Mouse (Mus musculus): ENCODE results near the gene Rasal2.

Rasal2 gene

GRCm38 (mm10) chr1:157143326-157143932, 269.0 kb downstream of the Rasal2 start:
- DNase-seq (ENCODE audit: low spot score in 2 of 2) = no peak

DNA sequence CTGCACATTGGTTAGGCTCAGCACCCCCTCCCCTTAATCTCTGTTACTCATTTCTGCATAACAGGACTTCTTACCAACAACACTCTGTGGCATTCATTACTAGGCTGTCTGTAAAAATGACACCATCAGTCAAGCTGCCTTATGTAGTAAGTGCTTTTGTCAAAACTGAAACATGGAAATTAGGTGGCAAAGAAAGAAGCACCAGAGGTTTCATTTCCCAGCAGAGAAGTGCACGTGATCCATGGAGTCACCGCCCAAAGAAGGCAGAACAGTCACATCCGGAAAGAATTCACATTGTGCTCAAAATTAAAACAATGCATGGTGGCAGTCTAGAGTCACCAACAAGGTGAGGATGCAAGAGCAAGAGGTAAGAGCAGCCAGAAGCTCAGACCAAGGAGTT, 271.4 kb downstream of the Rasal2 start:
- DNase-seq (ENCODE audit: low spot score in 2 of 2) = no peak

- no peak for DNase-seq (ENCODE audit: low spot score in 2 of 2)
Measured at GRCm38 (mm10) chr1:157137854-157138241, 274.5 kb downstream of the Rasal2 start.

GRCm38 (mm10) chr1:157137132-157137853, 275.1 kb downstream of the Rasal2 start:
- DNase-seq (ENCODE audit: low spot score in 2 of 2) = no peak

DNA sequence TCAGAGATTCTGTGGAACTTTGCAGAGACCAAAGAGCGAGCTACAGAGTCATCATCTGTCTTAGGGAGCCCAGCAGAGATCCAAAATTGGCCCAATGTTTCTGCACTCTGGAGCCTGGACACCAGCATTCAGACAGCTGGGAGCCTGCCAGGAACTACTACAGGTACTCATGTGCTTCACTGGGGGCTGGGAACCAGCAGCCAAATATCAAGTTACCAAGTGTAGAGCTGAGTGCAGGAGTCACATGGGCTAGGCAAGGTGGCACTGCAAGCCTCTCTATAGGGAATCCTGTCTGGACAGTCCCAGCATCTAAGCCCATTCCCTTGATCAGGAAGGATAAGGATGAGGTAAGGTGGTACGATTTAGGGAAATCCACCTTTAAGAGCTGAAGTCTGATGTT, 284.2 kb downstream of the Rasal2 start:
- no peak for DNase-seq (ENCODE audit: low spot score in 2 of 2)

DNA sequence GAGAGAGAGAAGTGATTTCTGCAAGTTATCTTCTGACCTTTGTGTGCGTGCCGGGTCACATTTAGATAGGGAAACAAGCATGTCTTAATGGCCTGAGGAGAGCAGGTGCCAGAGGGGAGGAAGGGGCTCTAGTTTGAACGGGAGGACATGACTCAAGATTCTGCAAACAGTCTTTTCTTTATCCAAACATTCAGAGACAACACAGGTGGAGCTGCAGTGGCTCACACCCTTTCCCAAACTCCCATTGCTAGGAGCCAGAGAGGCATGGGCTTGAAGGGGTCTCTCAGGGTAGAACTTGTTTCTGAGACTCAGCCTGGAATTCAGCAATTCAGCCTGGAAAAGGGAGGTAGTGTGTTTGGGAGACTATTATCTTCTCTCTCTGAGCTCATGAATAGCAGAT, 288.6 kb downstream of the Rasal2 start:
- DNase-seq (ENCODE audit: low spot score in 2 of 2) = no peak

- no peak for DNase-seq (ENCODE audit: low spot score in 2 of 2)
Measured at GRCm38 (mm10) chr1:157119168-157119567, 293.2 kb downstream of the Rasal2 start.

DNA sequence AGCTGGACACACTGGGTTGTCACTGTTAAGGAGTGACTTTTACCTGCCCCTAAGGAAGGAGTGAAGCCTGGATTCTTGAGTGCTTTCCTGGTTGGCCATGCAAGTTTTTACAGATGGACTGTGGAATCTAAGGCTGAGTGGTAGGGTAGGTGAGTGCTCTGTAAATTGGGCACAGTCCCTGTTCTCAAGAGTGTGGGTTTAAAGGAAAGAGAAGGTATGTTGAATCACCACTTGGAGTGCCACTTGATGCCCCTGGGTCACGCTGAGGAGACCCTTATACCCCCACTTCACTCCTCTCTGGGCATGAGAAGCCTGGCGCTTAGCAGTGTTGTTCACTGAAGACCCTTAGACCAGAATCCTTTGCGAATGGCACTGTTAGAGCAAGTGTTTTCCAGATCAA, 295.0 kb downstream of the Rasal2 start:
- no peak for DNase-seq (ENCODE audit: low spot score in 2 of 2)

GRCm38 (mm10) chr1:157114492-157114891, 297.9 kb downstream of the Rasal2 start:
- peak in 1 of 2 experiments; percentile 29 for DNase-seq (ENCODE audit: low spot score in 2 of 2)

DNA sequence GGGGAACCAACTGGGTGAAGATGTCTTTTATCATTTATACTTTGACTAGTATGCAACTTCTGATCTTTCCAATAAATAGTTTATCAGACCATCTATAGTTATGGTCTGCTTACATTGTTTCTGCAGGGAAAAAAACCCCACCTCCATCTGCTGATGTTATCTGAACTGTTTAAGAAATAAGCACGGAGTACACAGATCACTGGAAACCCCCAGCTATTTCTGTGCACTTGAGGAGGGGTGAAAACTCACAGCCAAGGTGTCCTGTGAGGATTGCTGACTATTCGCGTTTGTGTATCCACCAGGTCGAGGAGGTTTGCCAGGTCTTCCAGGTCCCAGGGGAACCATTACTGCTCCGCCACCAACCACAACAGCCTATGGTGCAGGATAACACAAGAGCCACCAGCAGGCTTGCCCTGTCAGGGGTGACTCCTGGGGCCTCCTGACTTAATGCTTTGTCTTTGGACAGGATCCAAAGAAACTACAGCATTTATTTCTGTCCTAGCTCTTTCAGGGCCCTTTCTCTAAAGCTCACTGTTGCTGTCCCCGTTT, 302.0 kb downstream of the Rasal2 start:
- no peak for DNase-seq (ENCODE audit: low spot score in 2 of 2)

DNA sequence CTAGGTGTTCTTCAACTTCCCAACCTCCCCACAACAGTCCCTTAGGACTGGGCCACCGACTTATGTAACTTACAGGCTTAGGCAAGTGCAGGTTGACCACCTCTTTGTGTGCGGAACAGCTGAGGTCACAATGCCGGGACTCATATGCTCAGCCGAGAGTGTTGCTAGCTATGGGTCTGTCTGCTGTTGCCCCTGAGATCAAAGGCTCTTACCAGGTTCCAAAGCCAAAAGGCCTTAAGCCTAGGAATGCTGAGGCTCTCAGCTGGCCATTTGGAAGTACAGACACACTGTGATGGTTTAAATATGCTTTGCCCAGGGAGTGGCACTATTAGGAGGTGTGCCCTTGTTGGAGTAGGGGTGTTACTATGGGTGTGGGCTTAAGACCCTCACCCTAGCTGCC, 303.8 kb downstream of the Rasal2 start, which contains the start of gene Tex35:
Gene Tex35 (minus strand): TSS at position 101 of the 400 bp plus-strand sequence.
- DNase-seq (ENCODE audit: low spot score in 2 of 2) = no peak

DNA sequence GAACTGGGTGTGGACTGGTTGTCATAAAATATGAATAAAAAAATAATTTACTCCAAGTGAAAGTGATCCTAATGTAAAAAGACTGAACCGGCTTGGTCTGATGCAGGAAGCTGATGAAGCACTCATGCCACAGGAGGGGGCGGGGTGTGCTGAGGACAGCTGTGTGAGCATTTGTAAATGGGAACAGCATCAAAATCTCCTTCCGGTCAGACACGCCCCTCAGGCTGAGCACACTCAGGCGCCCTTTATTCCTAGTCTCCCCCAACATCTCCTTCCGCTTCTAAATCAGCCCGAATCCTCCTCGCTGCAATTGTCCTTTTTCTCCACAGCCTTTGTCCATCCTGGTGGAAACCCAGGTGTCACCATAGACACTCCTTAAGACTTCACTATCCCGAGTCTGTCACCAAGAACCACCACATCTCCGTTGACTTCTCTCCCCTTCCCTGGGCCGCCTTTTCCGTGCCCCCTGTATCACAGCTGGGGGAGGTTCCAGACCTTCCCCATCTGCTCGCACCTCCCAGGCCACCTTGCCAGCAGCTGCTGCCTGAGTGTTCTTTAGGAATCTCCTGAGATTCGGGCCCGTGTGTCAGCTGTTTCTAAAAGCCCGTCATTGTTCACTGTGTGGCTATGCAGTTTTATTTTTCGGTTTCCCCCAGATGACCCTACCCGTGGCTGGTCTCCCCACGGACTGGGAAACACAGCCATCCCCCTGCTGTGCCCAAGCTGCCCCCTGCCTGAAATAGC, 311.1 kb downstream of the Rasal2 start:
- no peak for DNase-seq (ENCODE audit: low spot score in 2 of 2)

DNA sequence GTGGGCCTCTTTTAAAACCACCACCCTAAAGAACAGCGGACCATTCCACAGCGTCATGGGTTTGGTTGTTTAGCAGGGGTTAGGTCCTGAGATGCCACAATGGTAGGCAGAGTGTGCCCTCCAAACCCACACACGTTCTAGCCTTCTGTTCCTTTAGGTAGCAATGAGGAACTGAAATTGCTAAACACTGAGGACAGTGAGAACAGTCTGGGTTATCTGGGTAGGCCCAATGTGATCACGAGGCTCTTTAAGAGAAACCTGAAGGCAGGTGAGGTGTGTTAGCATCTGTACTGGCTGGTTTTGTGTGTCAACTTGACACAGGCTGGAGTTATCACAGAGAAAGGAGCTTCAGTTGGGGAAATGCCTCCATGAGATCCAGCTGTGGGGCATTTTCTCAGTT, 316.9 kb downstream of the Rasal2 start:
- no peak for DNase-seq (ENCODE audit: low spot score in 2 of 2)

DNA sequence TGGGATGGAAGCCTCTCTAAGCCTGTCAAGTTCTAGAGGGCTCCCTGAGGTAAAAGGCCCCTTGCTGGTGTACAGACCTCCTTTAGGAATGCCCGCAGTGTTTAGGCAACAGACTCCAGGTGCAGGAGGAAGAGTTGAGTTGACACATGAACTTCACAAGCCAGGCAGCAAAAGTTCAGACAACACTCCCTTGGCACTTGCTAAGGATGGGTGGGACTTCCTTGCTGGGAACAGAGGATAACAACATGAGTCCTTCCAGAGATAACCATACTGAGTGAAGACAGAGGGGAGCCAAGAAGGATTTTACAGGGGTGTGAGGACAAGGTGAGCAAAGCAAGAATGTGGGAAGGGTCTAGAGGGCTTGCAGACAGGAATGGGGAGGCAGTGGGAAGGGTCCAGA, 319.8 kb downstream of the Rasal2 start:
- DNase-seq (ENCODE audit: low spot score in 2 of 2) = no peak

GRCm38 (mm10) chr1:157092140-157092539, 320.3 kb downstream of the Rasal2 start:
- DNase-seq (ENCODE audit: low spot score in 2 of 2) = no peak

GRCm38 (mm10) chr1:157090835-157091234, 321.6 kb downstream of the Rasal2 start:
- DNase-seq (ENCODE audit: low spot score in 2 of 2) = no peak

DNA sequence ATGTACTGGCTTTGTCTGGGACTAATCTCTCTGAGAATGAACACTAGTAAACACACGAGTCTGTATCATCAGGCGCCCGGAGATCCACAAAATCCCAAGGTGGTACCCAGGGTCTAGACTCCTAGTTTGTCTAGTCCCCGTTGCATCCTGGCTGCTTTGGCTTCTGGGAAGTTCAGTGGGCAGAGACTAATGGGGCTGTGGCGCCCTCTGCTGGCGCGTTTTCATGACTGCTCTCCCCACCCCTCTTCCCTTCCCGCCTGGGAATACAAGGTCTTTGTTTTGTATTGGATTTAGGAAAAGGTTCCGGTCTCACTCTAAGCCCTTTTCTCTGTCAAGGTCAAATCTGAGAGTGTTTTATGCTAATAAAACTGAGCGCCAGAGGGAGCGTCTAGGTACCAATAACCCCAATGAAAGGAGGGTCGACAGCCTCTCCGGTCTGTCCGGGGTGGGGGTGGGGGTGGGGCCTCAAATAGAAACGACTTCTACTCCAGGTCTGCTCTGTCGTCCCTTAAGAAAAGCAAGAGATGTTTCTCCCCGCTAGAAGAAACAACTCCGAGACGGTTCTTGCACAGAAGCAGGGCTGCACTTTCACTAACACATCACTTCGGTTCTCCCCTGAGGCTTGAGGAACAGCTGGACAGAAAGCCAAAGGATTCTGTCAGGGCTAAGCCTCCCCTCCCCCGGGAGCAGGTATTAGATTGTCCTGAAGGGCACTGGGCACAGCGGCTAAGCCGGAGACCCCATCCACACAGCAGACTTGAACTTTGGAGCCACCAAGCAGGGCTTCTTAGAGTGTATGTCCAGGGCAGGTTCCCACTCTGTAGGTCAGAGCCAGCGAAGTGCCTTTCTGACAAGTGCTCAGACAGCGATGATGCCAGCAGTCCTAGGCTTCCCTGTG, 326.0 kb downstream of the Rasal2 start:
- peak in 1 of 2 experiments; percentile 32 for DNase-seq (ENCODE audit: low spot score in 2 of 2)

Data from right cerebral cortex, postnatal 36 days (tissue).